Mouse (Mus musculus): ENCODE results near the gene H2-D1.

- TF ChIP-seq POLR2A (IDR thresholded peaks at IDR 0.05; ENCODE audit: borderline replicate concordance, insufficient read depth, low read length) (no peak), CTCF (IDR thresholded peaks at IDR 0.05; ENCODE audit: borderline replicate concordance, insufficient read depth, low read depth, low read length) (no peak)
Observed at GRCm38 (mm10) chr17:35233114-35233980, 29.2 kb upstream of the H2-D1 start, which contains the start of gene Atp6v1g2.

Data from cerebellum, adult 2 months (tissue).